8 mouse cellular contexts compared by ENCODE assay signal in the genomic region with DNA sequence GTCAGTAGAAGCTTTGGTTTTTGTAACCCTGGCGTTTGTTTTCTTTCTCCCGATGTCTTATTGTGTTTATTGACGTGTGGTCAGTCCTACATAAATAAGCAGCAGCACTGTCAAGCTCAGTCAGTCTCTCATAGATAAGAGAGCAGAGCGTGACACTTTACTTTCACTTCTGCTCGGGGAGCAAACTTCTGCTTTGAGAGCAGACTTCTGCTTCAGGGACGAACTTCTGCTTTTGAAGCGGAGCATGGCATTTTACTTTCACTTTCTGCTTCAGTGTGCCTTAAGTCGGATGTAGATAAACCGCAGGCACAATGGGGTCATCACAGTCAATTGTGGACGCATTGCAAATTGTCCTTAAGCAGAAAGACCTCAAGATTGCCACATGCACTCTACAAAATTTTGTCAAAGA.
DNase-seq lines count a peak whose midpoint lies in the region; ATAC-seq lines count a peak whose summit lies in the region.

No protein-coding gene starts in this region.

- no peaks in the 10 kb centered on the region for H3K27me3 ChIP-seq in heart, embryonic 13.5 days (replicated peaks)

- no peak overlapping the region for H3K27ac ChIP-seq in heart, embryonic 13.5 days (replicated peaks)
- peak overlapping the region; percentile 62 for H3K27ac ChIP-seq in macrophage

- peak overlapping the region; percentile 16; the same call in 1 of the 2 replicates for H3K4me2 ChIP-seq in heart, embryonic 13.5 days

- no peak overlapping the region for H3K9ac ChIP-seq in heart, embryonic 13.5 days

- no peaks in the 10 kb centered on the region for H3K79me2 ChIP-seq in macrophage (ENCODE audit: inconsistent target)

- peaks cover 32% of the 10 kb centered on the region for H3K9me3 ChIP-seq in heart, embryonic 13.5 days

- 69% methylated on average over 10 of the region's 10 CpGs for WGBS in heart, embryonic 13.5 days
- 0% methylated on average over 9 of the region's 10 CpGs for WGBS in macrophage (ENCODE audit: missing documents)

- H3K36me3 ChIP-seq in heart, embryonic 13.5 days, result no peaks in the 10 kb centered on the region
- no peaks in the 10 kb centered on the region for H3K36me3 ChIP-seq in macrophage (ENCODE audit: inconsistent target)

- intact Hi-C loops in left cerebral cortex, postnatal 14 days (cut with DNase I), result no loop called here
- intact Hi-C loops in left cerebral cortex, postnatal 4 days (cut with DNase I), result no loop called here

- no peaks in the 10 kb centered on the region for H3K4me1 ChIP-seq in heart, embryonic 13.5 days

- peak overlapping the region; percentile 23 for H3K4me3 ChIP-seq in heart, embryonic 13.5 days
- H3K4me3 ChIP-seq in macrophage (ENCODE audit: inconsistent target), result peak overlapping the region; percentile 34

- peak; percentile 4 to 26 for DNase-seq in left cerebral cortex, postnatal 14 days (ENCODE audit: low spot score in 2 of 2)
- no peak for DNase-seq in left cerebral cortex, postnatal 4 days
- DNase-seq in thymus, postnatal 4 days, result peak; percentile 28
- DNase-seq in right cerebral cortex, adult 2 months (ENCODE audit: low spot score in 2 of 2), result no peak
- DNase-seq in cerebellum, adult 9-11 months, result no peak

- no peak for ATAC-seq in heart, embryonic 13.5 days (ENCODE audit: extremely low read depth, insufficient number of reproducible peaks, low FRiP score, low TSS enrichment)
- no peak; the same call in 1 of the 2 replicates for ATAC-seq in erythroid progenitor cell, adult 5-6 weeks (replicated peaks; ENCODE audit: low FRiP score, poor library complexity, severe bottlenecking)

Comparison
In these comparisons a context has a peak if more than half of its experiments do, and no peak if none do; other contexts are left out.
1. DNase-seq: peak in left cerebral cortex, postnatal 14 days (2 of 2) and thymus, postnatal 4 days (single experiment); none in left cerebral cortex, postnatal 4 days (single experiment), right cerebral cortex, adult 2 months (0 of 2) and cerebellum, adult 9-11 months (single experiment).